ENCODE assay signal across 8 mouse cellular contexts in the genomic region with DNA sequence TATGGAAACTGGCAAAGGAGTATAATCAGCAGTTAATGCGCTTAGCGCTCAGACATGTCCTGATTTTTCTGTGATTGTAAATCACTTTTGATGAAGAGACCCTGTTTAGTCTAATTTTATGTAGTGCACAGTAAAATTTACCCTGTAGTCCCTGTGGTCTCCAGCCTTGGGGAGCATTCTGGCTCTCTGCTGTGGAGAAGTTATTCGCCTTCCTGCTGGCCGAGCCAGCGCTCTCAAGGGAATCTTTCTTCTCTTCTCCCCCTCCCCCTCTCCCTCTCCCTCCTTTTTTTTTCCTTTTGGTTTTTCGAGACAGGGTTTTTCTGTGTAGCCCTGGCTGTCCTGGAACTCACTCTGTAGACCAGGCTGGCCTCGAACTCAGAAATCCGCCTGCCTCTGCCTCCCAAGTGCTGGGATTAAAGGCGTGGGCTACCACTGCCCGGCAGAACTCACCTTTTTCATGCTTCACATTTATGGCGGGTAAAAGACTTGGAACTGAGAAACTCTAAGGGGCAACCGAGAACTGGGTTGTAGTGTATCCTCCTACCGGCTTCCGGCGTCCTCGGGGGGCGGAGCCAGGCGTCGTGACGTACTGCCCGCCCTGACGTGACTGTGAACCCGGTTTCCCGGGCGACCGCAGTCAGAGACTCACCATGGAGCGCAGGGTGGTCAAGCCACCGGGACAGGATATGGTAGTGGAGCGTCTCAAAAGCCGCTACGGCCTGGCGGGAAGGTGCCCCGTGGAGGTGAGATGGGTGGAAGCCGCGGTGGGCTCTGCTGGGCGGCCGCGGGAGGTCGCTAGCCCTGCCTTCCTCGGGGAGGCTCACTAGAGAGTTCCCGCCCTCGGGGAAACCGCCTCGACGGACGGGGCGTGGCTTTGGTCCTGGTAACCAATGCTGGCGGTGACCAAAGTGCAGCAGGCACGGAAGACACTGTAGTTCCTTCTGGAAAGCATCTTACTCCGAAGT. TPM values are rescaled to one million over a fixed set of nuclear protein-coding genes. Genes with fewer than 3 reads are reported as not detected.
DNase-seq lines count a peak whose midpoint lies in the region; ATAC-seq lines count a peak whose summit lies in the region.

A gene (plus strand): TSS at position 629 of the 965 bp plus-strand sequence.

- no peaks in the 10 kb centered on the region for H3K9me3 ChIP-seq in forebrain, embryonic 11.5 days (ENCODE audit: control insufficient read depth, low read length)
- H3K9me3 ChIP-seq in heart, embryonic 16.5 days (replicated peaks; ENCODE audit: control insufficient read depth, low read length), result no peaks in the 10 kb centered on the region
- no peaks in the 10 kb centered on the region for H3K9me3 ChIP-seq in liver, embryonic 15.5 days (replicated peaks)
- H3K9me3 ChIP-seq in neural tube, embryonic 12.5 days, result no peaks in the 10 kb centered on the region

- H3K27ac ChIP-seq in forebrain, embryonic 11.5 days (ENCODE audit: low read depth, low read length), result peak within 1 kb of the TSS; percentile 82
- peak within 1 kb of the TSS; percentile 89 for H3K27ac ChIP-seq in heart, embryonic 16.5 days (ENCODE audit: low read length)
- H3K27ac ChIP-seq in liver, embryonic 15.5 days (replicated peaks), result peak within 1 kb of the TSS; percentile 86
- H3K27ac ChIP-seq in neural tube, embryonic 12.5 days, result peak within 1 kb of the TSS; percentile 37; the same call in 1 of the 2 replicates

- peak within 1 kb of the TSS; percentile 73 for H3K9ac ChIP-seq in forebrain, embryonic 11.5 days (ENCODE audit: low read length)
- H3K9ac ChIP-seq in heart, embryonic 16.5 days (ENCODE audit: low read length), result peak within 1 kb of the TSS; percentile 76
- peak within 1 kb of the TSS; percentile 73 for H3K9ac ChIP-seq in liver, embryonic 15.5 days
- H3K9ac ChIP-seq in neural tube, embryonic 12.5 days, result peak within 1 kb of the TSS; percentile 49

- peak; percentile 89 to 92 for DNase-seq in CD8-positive naive resting alpha-beta T cell, adult 2 months (ENCODE audit: low read depth in 2 of 2, low spot score in 2 of 2)
- DNase-seq in c-Kit-positive CD71-negative TER-119-negative erythroid progenitor cells, embryonic 14.5 days (ENCODE audit: low read depth), result peak; percentile 82
- peak; percentile 94 for DNase-seq in forebrain, embryonic 11.5 days (ENCODE audit: low spot score)
- peak; percentile 95 to 98 for DNase-seq in kidney, postnatal 36 days
- DNase-seq in telencephalon, adult 2 months (ENCODE audit: low read depth, low spot score), result peak; percentile 70

- no peaks in the 10 kb centered on the region for H3K4me1 ChIP-seq in forebrain, embryonic 11.5 days (replicated peaks; ENCODE audit: control insufficient read depth, insufficient read depth, low read length)
- H3K4me1 ChIP-seq in heart, embryonic 16.5 days (ENCODE audit: control insufficient read depth, insufficient read depth, low read length), result peaks cover 9% of the 10 kb centered on the region
- H3K4me1 ChIP-seq in liver, embryonic 15.5 days (replicated peaks), result peaks cover 15% of the 10 kb centered on the region
- H3K4me1 ChIP-seq in neural tube, embryonic 12.5 days, result peaks cover 6% of the 10 kb centered on the region; the same call in 1 of the 2 replicates

- H3K27me3 ChIP-seq in forebrain, embryonic 11.5 days (ENCODE audit: control insufficient read depth, insufficient read depth, low read length), result no peaks in the 10 kb centered on the region
- no peaks in the 10 kb centered on the region for H3K27me3 ChIP-seq in heart, embryonic 16.5 days (ENCODE audit: control insufficient read depth, insufficient read depth, low read length)
- no peaks in the 10 kb centered on the region for H3K27me3 ChIP-seq in liver, embryonic 15.5 days
- no peaks in the 10 kb centered on the region for H3K27me3 ChIP-seq in neural tube, embryonic 12.5 days (replicated peaks)

- peaks cover 11% of the 10 kb centered on the region; the same call in 1 of the 2 replicates for H3K36me3 ChIP-seq in forebrain, embryonic 11.5 days (ENCODE audit: control insufficient read depth, insufficient read depth, low read length)
- H3K36me3 ChIP-seq in heart, embryonic 16.5 days (ENCODE audit: control insufficient read depth, insufficient read depth), result peaks cover 20% of the 10 kb centered on the region
- H3K36me3 ChIP-seq in liver, embryonic 15.5 days (replicated peaks), result peaks cover 26% of the 10 kb centered on the region
- H3K36me3 ChIP-seq in neural tube, embryonic 12.5 days, result peaks cover 20% of the 10 kb centered on the region

- ATAC-seq in forebrain, embryonic 11.5 days (replicated peaks; ENCODE audit: low FRiP score), result peak; percentile 99
- peak; percentile 99 for ATAC-seq in heart, embryonic 16.5 days (replicated peaks; ENCODE audit: extremely low read depth, insufficient read depth, low FRiP score)
- ATAC-seq in liver, embryonic 15.5 days (ENCODE audit: insufficient read depth), result peak; percentile 98
- ATAC-seq in neural tube, embryonic 12.5 days (ENCODE audit: low FRiP score, low read depth), result peak; percentile 99

- peak within 1 kb of the TSS; percentile 60 for H3K4me3 ChIP-seq in forebrain, embryonic 11.5 days (ENCODE audit: low read depth, low read length)
- H3K4me3 ChIP-seq in heart, embryonic 16.5 days (ENCODE audit: low read length), result peak within 1 kb of the TSS; percentile 79
- H3K4me3 ChIP-seq in liver, embryonic 15.5 days (replicated peaks), result peak within 1 kb of the TSS; percentile 86
- peak within 1 kb of the TSS; percentile 63 for H3K4me3 ChIP-seq in neural tube, embryonic 12.5 days

- WGBS in forebrain, embryonic 11.5 days, result 2% methylated on average over 50 of the region's 50 CpGs
- 1% methylated on average over 50 of the region's 50 CpGs for WGBS in heart, embryonic 16.5 days
- under 1% methylated on average over 50 of the region's 50 CpGs for whole genome bisulfite sequencing in liver, embryonic 15.5 days (ENCODE audit: insufficient replicate concordance)
- 2% methylated on average over 50 of the region's 50 CpGs for WGBS in neural tube, embryonic 12.5 days

- H3K4me2 ChIP-seq in forebrain, embryonic 11.5 days (ENCODE audit: low read depth, low read length, severe bottlenecking), result peak within 1 kb of the TSS; percentile 50
- peak within 1 kb of the TSS; percentile 65 for H3K4me2 ChIP-seq in heart, embryonic 16.5 days (ENCODE audit: low read depth, low read length)
- peak within 1 kb of the TSS; percentile 82 for H3K4me2 ChIP-seq in liver, embryonic 15.5 days
- peak within 1 kb of the TSS; percentile 65 for H3K4me2 ChIP-seq in neural tube, embryonic 12.5 days (replicated peaks)

RNA-seq across cellular contexts. Expression of the gene that starts here (rescaled TPM):
- polyA plus RNA-seq in forebrain, embryonic 11.5 days (2014; fragmentation: Nextera tagmentation; extraction: Ambion mirVana), result 14.5 and 16.1 TPM in 2 replicates
- polyA plus RNA-seq in heart, embryonic 16.5 days (2015; fragmentation: Nextera tagmentation; extraction: Ambion mirVana), result 6.6 and 7.2 TPM in 2 replicates
- polyA plus RNA-seq in liver, embryonic 15.5 days (2015; fragmentation: Nextera tagmentation; extraction: Ambion mirVana), result 2.4 and 2.5 TPM in 2 replicates
- polyA plus RNA-seq in neural tube, embryonic 12.5 days (2016; fragmentation: Nextera tagmentation; extraction: Ambion mirVana), result 11.4 and 11.5 TPM in 2 replicates

Comparison
In these comparisons a context has a peak if more than half of its experiments do, and no peak if none do; other contexts are left out.
1. Peak in every context shown above with its lines: DNase-seq, ATAC-seq, H3K4me3 ChIP-seq and H3K27ac ChIP-seq.
2. H3K27ac ChIP-seq: peak in every context shown above with its lines; median percentile 89 in heart, embryonic 16.5 days; 86 in liver, embryonic 15.5 days; 82 in forebrain, embryonic 11.5 days; 37 in neural tube, embryonic 12.5 days.